Mouse (Mus musculus): ENCODE data around the gene 1700012B09Rik.

- no peak for TF ChIP-seq CTCF (IDR thresholded peaks at IDR 0.05; ENCODE audit: low read depth)
- no peak for TF ChIP-seq EP300 (IDR thresholded peaks at IDR 0.05; ENCODE audit: low read depth)
Observed at GRCm38 (mm10) chr9:14769811-14770210, 1.0 kb downstream of the 1700012B09Rik start.
